Mouse (Mus musculus): ENCODE measurements around the gene Elavl4.

GRCm38 (mm10) chr4:110360568-110360967, 8.9 kb upstream of the Elavl4 start:
- no peak for TF ChIP-seq CEBPB (IDR thresholded peaks at IDR 0.05; ENCODE audit: insufficient read depth, poor library complexity, severe bottlenecking)
- no peak for TF ChIP-seq POLR2A (IDR thresholded peaks at IDR 0.05; ENCODE audit: insufficient read length, low read depth)
- no peak for TF ChIP-seq USF1 (IDR thresholded peaks at IDR 0.05; ENCODE audit: low read depth)
- TF ChIP-seq MYOD1 (IDR thresholded peaks at IDR 0.05; ENCODE audit: control insufficient read depth in 1 of 3, insufficient read length in 2 of 3, low read depth in 2 of 3) = no peak
- no peak for TF ChIP-seq POLR2AphosphoS2 (IDR thresholded peaks at IDR 0.05; ENCODE audit: insufficient read length, low read depth)
- TF ChIP-seq MAX (IDR thresholded peaks at IDR 0.05; ENCODE audit: low read depth) = no peak
- TF ChIP-seq TCF12 (IDR thresholded peaks at IDR 0.05; ENCODE audit: insufficient read depth, poor library complexity, severe bottlenecking) = no peak
- TF ChIP-seq E2F4 (IDR thresholded peaks at IDR 0.05; ENCODE audit: insufficient read depth) = no peak
- no peak for TF ChIP-seq MYOG (IDR thresholded peaks at IDR 0.05; ENCODE audit: control insufficient read depth in 1 of 3, insufficient read depth in 1 of 3, insufficient read length in 2 of 3, low read depth in 2 of 3)
- TF ChIP-seq TCF3 (IDR thresholded peaks at IDR 0.05; ENCODE audit: insufficient read length, low read depth) = no peak
- no peak for TF ChIP-seq REST (IDR thresholded peaks at IDR 0.05; ENCODE audit: insufficient read depth, insufficient read length)

All from myocyte (in vitro differentiated cells).